Mouse (Mus musculus): ENCODE results near the gene Klrb1f. TPM values are rescaled to one million over a fixed set of nuclear protein-coding genes. Genes with fewer than 3 reads are reported as not detected.
"Not testable (repeated sequence)": the region's sequence is repeated elsewhere in the genome, so short reads cannot be mapped to it uniquely, and the experiment has no call there.

Klrb1f gene
- total RNA-seq, 2 experiments from 2014 or later: not detected

GRCm38 (mm10) chr6:129048857-129049473, 3.3 kb downstream of the Klrb1f start:
- DNase-seq: peak; percentile 23

GRCm38 (mm10) chr6:129049596-129050251, 4.0 kb downstream of the Klrb1f start:
- DNase-seq: no peak

- DNase-seq: no peak
Measured at GRCm38 (mm10) chr6:129051086-129051485, 5.4 kb downstream of the Klrb1f start.

- no peak for DNase-seq
Measured at GRCm38 (mm10) chr6:129051731-129052130, 6.0 kb downstream of the Klrb1f start.

- DNase-seq: no peak
Measured at GRCm38 (mm10) chr6:129056237-129056636, 10.5 kb downstream of the Klrb1f start.

GRCm38 (mm10) chr6:129058013-129058412, 12.3 kb downstream of the Klrb1f start:
- no peak for DNase-seq

- DNase-seq: no peak
Measured at GRCm38 (mm10) chr6:129065407-129065806, 19.7 kb downstream of the Klrb1f start.

- no peak for DNase-seq
Measured at GRCm38 (mm10) chr6:129065857-129066256, 20.2 kb downstream of the Klrb1f start.

- DNase-seq: no peak
Measured at GRCm38 (mm10) chr6:129066530-129066929, 20.8 kb downstream of the Klrb1f start.

- no peak for DNase-seq
Measured at GRCm38 (mm10) chr6:129066986-129067385, 21.3 kb downstream of the Klrb1f start.

- DNase-seq: no peak
Measured at GRCm38 (mm10) chr6:129085098-129085497, 39.4 kb downstream of the Klrb1f start.

- not testable (repeated sequence) for DNase-seq
Measured at GRCm38 (mm10) chr6:129086031-129086430, 40.3 kb downstream of the Klrb1f start.

GRCm38 (mm10) chr6:129088161-129088560, 42.5 kb downstream of the Klrb1f start:
- DNase-seq: no peak

GRCm38 (mm10) chr6:129088596-129088995, 42.9 kb downstream of the Klrb1f start:
- not testable (repeated sequence) for DNase-seq

GRCm38 (mm10) chr6:129095166-129095565, 49.5 kb downstream of the Klrb1f start:
- DNase-seq: peak; percentile 15

GRCm38 (mm10) chr6:129097929-129098328, 52.2 kb downstream of the Klrb1f start:
- DNase-seq: peak; percentile 15

GRCm38 (mm10) chr6:129100794-129101193, 55.1 kb downstream of the Klrb1f start, which contains the start of gene Clec2e:
TSS of gene Clec2e (minus strand) at chr6:129100913.
- DNase-seq: not testable (repeated sequence)

GRCm38 (mm10) chr6:129101604-129102003, 55.9 kb downstream of the Klrb1f start:
- DNase-seq: no peak

- no peak for DNase-seq
Measured at GRCm38 (mm10) chr6:129102858-129103555, 57.3 kb downstream of the Klrb1f start.
